Mouse (Mus musculus): ENCODE results near the gene Ppfia3.
"Not testable (repeated sequence)": the region's sequence is repeated elsewhere in the genome, so short reads cannot be mapped to it uniquely, and the experiment has no call there.

Ppfia3 gene

GRCm38 (mm10) chr7:45395129-45395541 is 28.3 kb upstream of the Ppfia3 start:
- no peak for DNase-seq (ENCODE audit: low spot score in 2 of 2)

- no peak for DNase-seq (ENCODE audit: low spot score in 2 of 2)
These were observed 19.3 kb upstream of the Ppfia3 start for GRCm38 (mm10) chr7:45386077-45386476.

- DNase-seq (ENCODE audit: low spot score in 2 of 2), result no peak
These were observed 9.2 kb upstream of the Ppfia3 start for GRCm38 (mm10) chr7:45376057-45376456.

DNA sequence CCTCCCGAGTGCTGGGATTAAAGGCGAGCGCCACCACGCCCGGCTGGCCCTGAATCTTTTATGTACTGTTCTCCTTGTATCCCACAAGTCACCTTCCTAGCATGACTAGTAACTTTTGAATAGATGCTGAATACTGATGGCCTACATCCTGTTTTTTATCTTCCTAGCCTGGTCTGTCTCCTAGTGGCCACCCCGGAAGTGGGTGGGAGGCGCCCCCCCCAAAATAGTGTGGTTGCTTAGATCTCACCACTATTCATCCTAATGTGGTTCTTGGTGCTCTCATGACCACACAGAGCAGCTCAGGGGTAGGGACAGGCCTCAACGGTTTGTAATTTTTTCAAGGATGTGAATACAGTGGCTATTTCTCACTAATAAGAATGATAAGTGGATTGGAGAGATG is 7.8 kb upstream of the Ppfia3 start:
- DNase-seq (ENCODE audit: low spot score in 2 of 2), result no peak

GRCm38 (mm10) chr7:45372371-45372770 is 5.6 kb upstream of the Ppfia3 start:
- no peak for DNase-seq (ENCODE audit: low spot score in 2 of 2)

DNA sequence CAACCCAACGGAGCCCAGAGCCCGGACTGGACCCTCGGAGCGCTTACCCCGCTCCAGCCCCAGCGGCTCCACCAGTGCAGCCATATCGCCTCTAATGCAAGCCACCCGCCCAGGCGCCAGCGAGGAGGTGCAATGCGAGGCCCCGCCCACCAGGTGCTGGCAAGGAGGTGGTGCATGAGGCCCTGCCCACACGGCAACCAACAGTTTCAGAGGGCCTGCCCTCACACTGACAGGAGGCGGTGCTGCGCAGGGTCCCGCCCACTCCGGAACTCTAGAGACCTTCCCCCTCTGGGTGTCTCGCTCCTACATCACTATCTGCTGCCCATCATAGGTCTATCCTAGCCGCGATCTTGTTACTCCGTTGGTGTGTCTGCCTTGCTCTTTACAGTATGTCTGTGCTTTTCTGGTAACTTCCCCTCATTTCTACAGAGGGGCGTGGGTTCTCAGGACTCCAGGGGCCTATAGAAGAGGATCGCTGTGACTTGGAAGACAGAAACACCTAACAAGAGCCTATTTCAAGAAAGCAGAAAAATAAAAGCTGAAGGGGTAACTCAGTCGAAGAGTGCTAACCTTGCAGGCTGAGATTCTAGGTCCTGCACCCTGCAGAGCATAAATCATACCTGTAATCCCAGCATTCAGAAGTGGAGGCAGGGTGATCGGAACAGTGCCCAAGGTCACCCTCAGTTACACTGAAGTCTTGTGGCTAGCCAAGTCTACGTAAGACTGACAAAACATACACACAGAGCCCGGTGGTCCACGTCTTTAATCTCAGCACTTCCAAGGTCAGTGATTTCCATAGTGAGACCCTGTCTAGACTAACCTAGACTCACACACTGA is 3.9 kb upstream of the Ppfia3 start, which contains the start of gene Lin7b:
TSS of gene Lin7b (minus strand) at position 109 of the 837 bp plus-strand sequence.
- DNase-seq (ENCODE audit: low spot score in 2 of 2), result peak; percentile 78 to 89

DNA sequence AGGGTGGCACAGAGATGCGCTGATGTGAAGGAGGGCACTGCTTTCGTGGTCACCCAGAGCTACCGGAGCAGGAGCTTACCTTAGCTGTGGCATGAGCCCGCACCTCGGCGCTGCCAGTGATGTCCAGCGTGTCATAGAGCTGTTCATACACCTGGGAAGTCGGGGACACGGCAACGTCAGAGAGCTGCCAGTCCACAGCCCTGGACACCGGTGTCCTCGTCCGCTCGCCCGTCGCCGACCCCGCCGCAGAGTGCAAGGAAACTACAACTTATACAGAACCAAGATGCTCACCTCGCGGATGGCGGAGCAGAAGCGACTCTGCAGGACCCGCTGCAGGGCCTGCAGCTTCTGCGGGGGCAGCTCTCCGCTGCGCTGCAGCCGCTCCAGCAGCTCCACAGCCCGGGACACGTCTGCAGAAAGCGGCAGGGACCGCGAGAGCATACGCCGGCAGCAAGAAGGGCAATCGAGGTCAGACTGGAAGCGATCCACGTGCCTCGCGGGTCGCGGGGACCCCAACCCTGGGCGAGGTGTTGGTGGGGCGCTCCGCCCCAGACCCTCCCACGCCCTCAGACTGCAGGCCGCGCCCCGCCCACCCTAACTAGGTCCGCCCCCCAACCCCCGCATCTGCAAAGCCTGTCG is 3.1 kb upstream of the Ppfia3 start:
- DNase-seq (ENCODE audit: low spot score in 2 of 2), result no peak

DNA sequence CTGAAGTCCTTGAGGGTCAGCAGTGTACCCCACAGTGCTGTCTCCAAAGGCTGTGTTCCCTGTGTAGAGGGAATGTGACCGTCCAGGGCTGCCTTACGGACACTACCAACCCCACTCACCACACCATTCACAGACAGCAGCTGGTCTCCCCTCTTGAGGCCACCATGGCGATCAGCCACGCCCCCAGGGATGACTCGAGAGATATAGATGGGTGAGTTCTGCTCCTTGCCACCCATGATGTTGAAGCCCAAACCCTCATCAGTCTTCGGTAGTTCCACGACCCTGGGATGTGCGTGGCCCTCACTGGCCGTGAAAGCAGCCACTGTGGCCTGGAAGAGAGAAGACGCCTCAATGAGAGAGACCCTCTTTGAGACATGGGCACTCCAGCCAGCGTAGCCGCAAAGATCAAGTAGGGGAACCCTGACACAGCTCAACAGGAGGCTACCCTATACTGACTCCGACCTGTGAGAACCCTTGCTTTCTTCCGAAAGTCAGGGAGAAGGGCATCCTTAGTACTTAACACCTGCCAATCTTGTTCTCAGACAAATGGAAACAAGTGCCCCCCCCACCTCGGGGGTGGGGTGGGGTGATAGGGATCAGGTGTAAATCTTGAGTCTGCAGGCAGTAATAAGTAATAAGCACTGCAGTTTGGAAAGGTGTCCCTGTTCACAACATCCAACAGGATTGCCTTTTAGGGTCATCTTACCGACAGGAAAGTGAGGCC is 2.4 kb upstream of the Ppfia3 start:
- DNase-seq (ENCODE audit: low spot score in 2 of 2), result no peak

DNA sequence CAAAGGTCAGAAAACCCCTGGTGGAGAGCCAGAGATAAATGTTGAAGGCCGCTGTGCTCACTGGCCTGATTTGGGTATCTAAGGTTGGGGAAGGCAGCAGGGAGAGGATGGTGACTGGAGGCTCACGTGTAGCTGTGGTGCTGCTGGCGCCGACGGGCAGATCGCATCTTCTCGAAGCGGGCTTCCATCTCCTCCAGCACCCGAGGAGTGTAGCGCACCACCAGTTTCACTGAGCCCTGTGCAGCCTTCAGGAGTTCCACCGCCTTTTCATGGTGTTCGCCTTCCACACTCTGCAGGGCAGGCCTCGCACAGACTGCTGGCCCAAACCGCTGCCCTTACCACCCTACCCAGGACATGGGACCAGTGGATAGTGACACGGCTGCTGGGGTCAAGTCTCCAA is 1.4 kb upstream of the Ppfia3 start:
- DNase-seq (ENCODE audit: low spot score in 2 of 2), result no peak

GRCm38 (mm10) chr7:45367020-45367880 is 431 bp upstream of the Ppfia3 start:
- peak; percentile 98 for DNase-seq (ENCODE audit: low spot score in 2 of 2)

DNA sequence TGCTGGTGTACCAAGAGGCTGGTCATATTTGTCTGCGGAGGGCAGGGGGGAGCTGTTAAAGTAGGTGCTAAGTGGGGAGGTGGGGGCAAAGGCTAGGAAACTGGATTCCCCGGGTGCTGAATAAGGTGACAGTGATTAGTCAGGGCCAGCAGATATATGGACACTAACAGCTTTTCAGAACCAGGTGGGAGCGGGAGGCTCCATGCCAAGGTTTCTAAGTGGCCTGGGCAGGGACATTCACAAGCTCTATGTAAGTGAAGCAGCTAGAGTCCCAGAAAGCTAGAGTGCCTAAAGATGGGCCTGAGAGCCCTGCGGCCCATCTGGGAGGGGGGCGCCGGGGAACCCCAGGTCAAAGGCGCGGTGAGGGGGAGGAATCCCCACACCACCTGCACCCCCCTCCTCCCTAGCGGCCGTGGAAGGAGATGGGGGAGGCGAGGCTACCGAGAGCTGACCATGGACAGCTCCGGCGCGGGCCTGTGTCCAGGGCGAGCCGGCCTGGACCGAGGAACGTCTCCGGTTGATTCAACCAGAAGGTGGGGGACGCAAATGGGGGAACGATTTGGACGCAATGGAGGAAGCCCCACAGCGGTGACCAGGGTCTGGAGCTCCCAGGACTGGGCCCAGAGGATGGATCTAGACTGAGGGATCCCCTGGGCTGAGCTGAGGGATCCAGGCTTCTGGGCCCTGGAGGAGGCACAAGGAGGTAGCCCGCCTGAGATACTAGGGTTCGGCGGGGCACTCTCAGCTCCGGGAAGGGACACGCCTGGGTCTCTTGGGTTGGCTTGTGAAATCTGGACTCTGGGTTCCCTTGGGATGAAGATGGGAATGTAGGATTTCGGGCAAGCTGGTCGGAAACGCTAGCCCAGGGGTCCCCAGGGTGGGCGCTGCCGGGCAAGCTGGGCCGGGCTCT is 822 bp downstream of the Ppfia3 start:
- no peak for DNase-seq (ENCODE audit: low spot score in 2 of 2)

- no peak for DNase-seq (ENCODE audit: low spot score in 2 of 2)
These were observed 2.8 kb downstream of the Ppfia3 start for GRCm38 (mm10) chr7:45363983-45364382.

DNA sequence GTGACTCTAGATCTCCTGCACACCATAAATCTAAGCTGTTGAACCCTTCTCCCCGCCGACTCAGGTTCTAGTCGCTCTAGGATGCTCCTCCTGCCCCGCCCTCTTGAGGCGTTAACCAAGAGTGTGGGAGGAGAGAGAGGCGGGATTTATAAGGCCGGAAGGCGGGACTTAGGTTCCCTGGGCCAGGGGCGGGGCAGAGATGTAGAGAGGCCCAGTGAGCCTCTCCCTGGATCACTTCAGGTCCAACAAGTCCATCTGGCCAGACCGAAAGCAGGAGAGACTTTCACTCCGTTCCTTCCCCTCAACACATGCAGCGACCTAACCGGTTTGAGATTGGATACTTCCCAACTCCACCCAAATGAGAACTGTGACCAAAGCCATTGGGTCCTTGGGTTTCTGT is 4.0 kb downstream of the Ppfia3 start:
- DNase-seq (ENCODE audit: low spot score in 2 of 2), result peak; percentile 54 to 67

- peak; percentile 79 to 86 for DNase-seq (ENCODE audit: low spot score in 2 of 2)
These were observed 5.5 kb downstream of the Ppfia3 start for GRCm38 (mm10) chr7:45361243-45361804.

DNA sequence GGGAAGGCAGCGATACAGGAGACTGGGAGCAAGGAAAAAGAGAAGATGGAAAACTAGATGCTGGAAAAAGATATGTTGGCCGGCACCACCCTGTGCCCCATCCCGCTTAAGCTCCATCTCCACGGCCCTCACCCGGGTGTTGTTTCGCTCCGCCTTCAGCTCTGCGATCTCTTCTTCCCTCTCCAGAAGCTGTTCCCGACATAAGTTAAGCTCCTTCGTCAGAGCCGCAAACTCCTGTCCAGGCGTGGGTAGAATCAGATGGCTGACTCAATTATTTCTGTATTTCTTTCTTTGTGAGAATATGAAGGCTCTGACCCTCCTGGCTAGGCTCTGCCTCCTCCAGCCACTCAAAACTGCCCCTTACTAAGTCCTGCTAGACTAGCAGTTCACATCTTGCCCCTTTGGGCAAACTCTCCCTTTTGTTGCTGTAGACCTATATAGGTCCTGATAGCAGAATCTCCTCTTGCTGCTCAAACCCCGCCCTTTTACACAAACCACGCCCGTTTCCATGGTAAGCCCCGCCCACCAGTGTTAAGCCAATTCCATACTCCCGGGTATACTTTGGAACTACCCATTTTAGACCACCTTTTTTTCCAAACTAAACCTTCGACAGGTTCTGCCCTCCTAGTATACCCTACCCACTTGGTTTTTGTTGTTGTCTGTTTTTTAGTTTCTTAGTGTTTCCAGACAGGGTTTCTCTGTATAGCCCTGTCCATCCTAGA is 6.3 kb downstream of the Ppfia3 start:
- no peak for DNase-seq (ENCODE audit: low spot score in 2 of 2)

DNA sequence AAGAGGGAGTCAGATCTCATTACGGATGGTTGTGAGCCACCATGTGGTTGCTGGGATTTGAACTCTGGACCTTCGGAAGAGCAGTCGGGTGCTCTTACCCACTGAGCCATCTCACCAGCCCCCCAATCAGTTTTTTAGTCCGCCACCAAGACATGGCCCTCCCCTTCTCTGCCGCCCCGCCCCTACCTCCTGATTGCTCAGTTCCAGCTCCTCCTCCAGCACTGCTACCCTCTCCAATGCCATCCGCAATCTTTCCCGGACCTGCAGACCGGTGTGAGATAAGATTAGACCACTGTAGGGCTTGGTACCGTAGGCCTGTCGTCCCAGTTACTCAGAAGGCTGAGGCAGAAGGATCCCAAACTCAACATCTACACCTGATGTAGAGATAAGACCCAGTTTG is 7.7 kb downstream of the Ppfia3 start:
- DNase-seq (ENCODE audit: low spot score in 2 of 2), result not testable (repeated sequence)

GRCm38 (mm10) chr7:45356087-45356486 is 10.7 kb downstream of the Ppfia3 start:
- no peak for DNase-seq (ENCODE audit: low spot score in 2 of 2)

GRCm38 (mm10) chr7:45355318-45356020 is 11.3 kb downstream of the Ppfia3 start:
- no peak for DNase-seq (ENCODE audit: low spot score in 2 of 2)

GRCm38 (mm10) chr7:45353041-45353440 is 13.8 kb downstream of the Ppfia3 start:
- no peak for DNase-seq (ENCODE audit: low spot score in 2 of 2)

Data from natural killer cell, adult 2 months (primary cell).